Mouse (Mus musculus) megakaryocyte, embryonic 14.5 days (primary cell): ENCODE results near the gene Hspb7. TPM values are rescaled to one million over a fixed set of nuclear protein-coding genes. Genes with fewer than 3 reads are reported as not detected.

Experiments
- H3K27me3 ChIP-seq: replicated peaks from 2 replicates; pipeline ENCODE3; 2012; ENCODE audit warnings: inconsistent platforms
- H3K36me3 ChIP-seq: replicated peaks from 2 replicates; pipeline ENCODE3; 2012; ENCODE audit warnings: low read length, inconsistent platforms, mixed read lengths
- H3K4me1 ChIP-seq: 2 replicates; pipeline ENCODE4 v1.6.1; 2012; ENCODE audit warnings: inconsistent platforms
- H3K4me3 ChIP-seq: replicated peaks from 2 replicates; pipeline ENCODE3; 2012; ENCODE audit warnings: moderate library complexity, mild to moderate bottlenecking, inconsistent platforms
- H3K9me3 ChIP-seq: 2 replicates; pipeline ENCODE4 v1.6.1; 2012; ENCODE audit warnings: inconsistent platforms
- FLI1 ChIP-seq: IDR thresholded peaks from 2 replicates; pipeline ENCODE4 v1.6.1; 2012; ENCODE audit warnings: low read length, inconsistent platforms, mixed read lengths
- GATA1 ChIP-seq: IDR thresholded peaks from 3 replicates; pipeline ENCODE4 v1.6.1; 2012; ENCODE audit warnings: mixed read lengths, low read length, inconsistent platforms, borderline replicate concordance
- polyA plus RNA-seq: library from polyadenylated mRNA; stranded (reverse); fragments of >175 nt; gene quantifications from 2 replicates; pipeline ENCODE4 v1.2.3, GENCODE M21; 2012; ENCODE audit warnings: low replicate concordance; ENCODE audit not compliant: insufficient read depth

Gene Hspb7
- polyA plus RNA-seq, 1 experiment = not detected

DNA sequence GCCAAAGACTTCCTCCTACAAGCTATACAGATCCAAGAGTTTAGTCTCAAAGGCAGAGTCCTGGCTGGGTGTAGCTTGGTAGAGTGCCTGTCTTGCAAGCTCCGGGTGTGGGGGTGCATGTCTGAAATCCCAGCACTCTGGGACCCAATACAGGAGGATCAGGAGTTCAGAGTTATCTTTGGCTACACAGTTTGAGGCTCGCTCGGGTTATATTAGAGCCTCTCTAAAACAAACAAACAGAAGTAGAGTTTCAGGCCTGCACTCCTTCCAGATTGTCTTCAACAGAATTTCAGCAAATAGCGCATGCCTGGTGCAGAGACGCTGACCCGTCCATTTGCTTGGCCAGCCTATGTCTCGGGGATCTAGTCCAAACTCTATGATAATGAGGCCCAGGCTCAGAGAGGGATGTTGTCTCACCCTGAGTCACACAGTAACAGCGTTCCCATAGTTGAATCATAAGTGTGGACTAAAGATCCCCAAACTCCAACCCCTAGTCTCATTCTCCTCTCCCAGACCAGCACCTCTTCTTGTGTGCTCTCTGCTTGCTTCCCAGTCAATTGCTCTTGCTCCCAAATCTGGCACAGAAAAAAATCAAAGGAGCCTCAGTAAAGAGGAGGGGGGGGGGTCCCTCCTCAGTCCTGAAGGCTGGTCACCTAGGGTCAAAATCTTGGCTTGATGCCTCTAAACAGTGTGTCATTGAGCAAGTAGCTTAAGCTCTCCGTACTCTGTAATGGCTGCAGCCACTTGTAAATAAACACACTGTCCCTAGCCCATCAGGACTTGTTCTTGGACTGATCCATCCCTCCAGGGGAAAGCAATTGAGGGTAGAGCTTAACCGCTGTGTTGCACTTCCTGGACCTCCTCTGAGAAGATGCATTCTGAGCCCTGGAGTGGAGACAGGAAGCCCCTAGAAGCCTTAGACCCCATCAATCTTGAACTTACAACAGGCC lies 6.5 kb downstream of the Hspb7 start:
- Histone ChIP-seq H3K36me3 (no peaks in the 10 kb centered on the region), H3K9me3 (no peaks in the 10 kb centered on the region), H3K27me3 (peaks cover 68% of the 10 kb centered on the region), H3K4me3 (no peak overlapping the region), H3K4me1 (peaks cover 25% of the 10 kb centered on the region)
- TF ChIP-seq GATA1 (no peak), FLI1 (no peak)

DNA sequence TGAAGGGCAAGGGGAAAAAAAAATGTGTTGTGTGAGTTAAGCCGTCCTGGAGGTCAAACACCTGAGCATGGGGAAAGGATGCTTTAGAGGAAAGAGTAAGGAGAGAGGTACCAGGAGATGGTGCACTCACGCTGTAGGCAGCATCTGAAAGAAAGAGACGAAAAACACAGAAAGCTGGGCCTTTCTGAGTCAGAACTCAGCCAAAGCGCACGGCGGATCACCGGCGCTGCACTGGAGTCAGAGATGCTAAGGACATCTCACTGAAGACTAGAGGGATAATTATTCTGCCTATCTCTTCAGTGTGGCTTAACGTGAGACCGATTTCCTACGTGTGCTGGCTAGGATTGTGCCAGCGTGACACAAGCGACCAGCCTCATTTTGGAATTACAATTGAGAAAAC lies 7.3 kb downstream of the Hspb7 start:
- Histone ChIP-seq H3K9me3 (no peaks in the 10 kb centered on the region), H3K4me1 (peaks cover 25% of the 10 kb centered on the region), H3K27me3 (peaks cover 60% of the 10 kb centered on the region), H3K4me3 (no peak overlapping the region), H3K36me3 (no peaks in the 10 kb centered on the region)
- TF ChIP-seq GATA1 (no peak), FLI1 (no peak)

DNA sequence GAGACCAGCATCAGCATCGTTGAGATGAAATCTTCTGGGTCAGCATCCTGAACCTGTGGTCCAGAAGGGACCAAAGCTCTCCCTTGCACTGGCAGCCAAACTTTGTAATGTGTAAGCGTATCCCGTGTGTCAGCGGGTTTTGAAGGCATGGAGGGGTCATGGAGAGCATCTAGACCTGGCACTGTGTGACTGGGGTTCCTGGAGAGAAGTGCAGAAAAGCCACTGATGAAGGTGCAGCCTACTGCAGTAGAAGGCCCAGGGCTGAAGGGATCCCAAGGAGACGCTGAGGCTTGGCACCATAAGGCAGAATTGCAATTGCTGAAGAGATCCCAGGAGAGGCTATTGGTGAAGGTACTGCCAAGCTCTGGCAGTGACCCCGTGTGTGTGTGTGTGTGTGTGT lies 8.8 kb downstream of the Hspb7 start:
- peaks cover 25% of the 10 kb centered on the region for H3K4me1 ChIP-seq
- H3K9me3 ChIP-seq = no peaks in the 10 kb centered on the region
- peaks cover 52% of the 10 kb centered on the region for H3K27me3 ChIP-seq
- H3K36me3 ChIP-seq = no peaks in the 10 kb centered on the region
- TF ChIP-seq GATA1 (no peak), FLI1 (no peak)
- no peak overlapping the region for H3K4me3 ChIP-seq

DNA sequence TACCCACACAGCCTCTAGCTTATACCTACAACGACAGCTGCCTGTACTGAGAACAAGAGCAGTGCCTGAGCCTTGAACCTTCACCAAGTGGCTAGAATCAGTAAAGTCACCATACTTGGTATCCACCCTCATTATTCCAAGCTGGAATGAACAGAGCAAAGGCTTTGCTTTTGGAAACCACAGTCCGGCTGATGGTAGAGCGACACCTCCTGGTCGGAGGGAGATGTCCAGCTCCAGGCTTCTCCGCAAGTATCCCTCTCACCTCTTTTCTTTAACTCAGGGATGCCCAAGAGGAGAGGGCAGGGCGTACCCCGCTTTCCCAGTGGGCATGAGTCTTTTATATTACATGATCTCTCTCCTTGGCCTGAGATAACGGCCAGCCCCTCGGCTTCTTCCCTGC lies 9.3 kb downstream of the Hspb7 start:
- Histone ChIP-seq H3K27me3 (peaks cover 48% of the 10 kb centered on the region), H3K4me1 (peaks cover 25% of the 10 kb centered on the region), H3K9me3 (no peaks in the 10 kb centered on the region), H3K36me3 (no peaks in the 10 kb centered on the region), H3K4me3 (no peak overlapping the region)
- no peak for TF ChIP-seq FLI1
- TF ChIP-seq GATA1 = no peak

DNA sequence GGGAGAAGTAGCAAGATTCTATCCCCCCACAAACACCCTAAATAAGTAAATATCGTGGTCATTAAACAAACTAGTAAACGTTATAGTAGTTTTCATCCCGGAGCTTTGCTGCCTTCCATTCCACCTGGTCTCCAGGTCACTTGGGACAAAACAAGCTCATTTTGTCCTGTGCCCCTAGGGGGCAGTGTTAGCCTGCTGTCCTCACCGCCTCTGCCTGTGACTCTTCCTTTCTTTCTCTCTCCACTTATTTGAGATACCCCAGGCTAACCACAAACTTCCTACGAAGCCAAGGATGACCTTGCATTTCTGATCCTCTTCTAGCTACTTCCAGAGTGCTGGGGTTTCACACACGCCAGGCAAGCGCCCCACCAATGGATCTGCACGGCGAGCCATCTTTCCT lies 10.4 kb downstream of the Hspb7 start:
- Histone ChIP-seq H3K27me3 (peaks cover 37% of the 10 kb centered on the region), H3K9me3 (no peaks in the 10 kb centered on the region), H3K4me3 (peak overlapping the region; percentile 87), H3K4me1 (peaks cover 19% of the 10 kb centered on the region), H3K36me3 (no peaks in the 10 kb centered on the region)
- TF ChIP-seq GATA1 (no peak), FLI1 (no peak)

DNA sequence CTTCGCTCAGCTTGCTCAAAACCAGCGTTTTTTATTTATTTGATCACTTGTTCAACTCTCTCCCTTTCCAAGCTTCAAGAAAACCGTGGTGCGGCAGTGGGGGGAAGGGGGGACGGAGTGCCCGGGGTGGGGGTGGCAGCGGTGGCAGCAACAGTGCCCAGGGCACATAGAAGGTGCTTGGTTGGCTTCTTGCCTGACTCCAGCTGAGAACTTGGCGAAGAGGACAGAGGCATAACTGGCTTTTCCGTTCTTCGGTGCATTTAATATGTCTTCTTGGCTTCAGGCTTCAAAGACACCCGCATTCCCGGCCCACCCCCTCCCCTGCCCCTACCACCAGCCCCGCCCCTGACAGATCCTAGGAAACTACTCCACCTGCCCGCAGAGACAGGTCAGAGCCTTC lies 12.1 kb downstream of the Hspb7 start:
- Histone ChIP-seq H3K9me3 (no peaks in the 10 kb centered on the region), H3K4me3 (no peak overlapping the region), H3K27me3 (peaks cover 20% of the 10 kb centered on the region), H3K4me1 (peaks cover 18% of the 10 kb centered on the region), H3K36me3 (no peaks in the 10 kb centered on the region)
- no peak for TF ChIP-seq FLI1
- TF ChIP-seq GATA1 = no peak

DNA sequence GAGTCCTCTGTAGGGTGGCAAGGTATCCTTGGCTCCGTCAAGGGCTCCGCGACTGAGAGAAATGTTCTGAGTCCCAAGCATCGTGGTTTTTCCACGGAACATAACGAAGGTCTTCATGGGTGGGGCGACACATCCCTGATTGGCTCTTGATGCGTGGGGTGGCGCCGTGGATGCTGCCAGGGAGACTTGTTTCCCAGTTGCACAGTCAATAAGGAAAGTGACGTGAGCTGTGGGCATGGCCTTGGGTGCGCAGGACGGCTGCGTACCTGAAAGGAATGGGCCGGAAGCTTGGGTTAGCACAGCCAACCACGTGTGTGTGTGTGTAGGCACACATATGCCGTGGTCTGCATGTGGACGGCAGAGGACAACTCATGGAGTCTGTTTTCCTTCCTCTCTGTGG lies 12.6 kb downstream of the Hspb7 start:
- Histone ChIP-seq H3K36me3 (no peaks in the 10 kb centered on the region), H3K4me3 (no peak overlapping the region), H3K27me3 (peaks cover 16% of the 10 kb centered on the region), H3K4me1 (peaks cover 18% of the 10 kb centered on the region), H3K9me3 (no peaks in the 10 kb centered on the region)
- TF ChIP-seq GATA1 (no peak), FLI1 (no peak)

DNA sequence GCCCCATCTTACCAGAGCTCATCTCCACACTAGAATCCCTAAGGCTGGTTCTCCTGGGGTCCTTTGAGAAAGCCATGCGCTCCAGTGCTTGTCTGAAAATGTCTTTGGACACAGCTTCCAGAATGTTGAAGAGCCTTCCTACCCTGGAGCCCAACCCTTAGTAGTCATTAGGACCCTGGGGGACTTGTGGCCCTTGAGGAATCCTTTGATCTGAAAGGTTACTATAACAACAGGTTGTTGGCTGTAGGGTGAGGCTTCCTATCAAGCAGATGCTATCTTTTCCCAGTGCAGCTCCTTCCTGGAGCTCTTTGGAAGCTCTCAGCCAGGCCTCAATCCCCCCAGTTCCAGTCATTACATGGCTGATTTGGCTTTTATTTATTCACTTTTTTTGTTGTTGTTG lies 15.4 kb downstream of the Hspb7 start, which contains the start of gene Srarp:
Gene Srarp, minus strand, starts transcription at position 132 of the 400 bp plus-strand sequence.
- Histone ChIP-seq H3K27me3 (peaks cover 7% of the 10 kb centered on the region), H3K4me3 (no peak within 1 kb of the TSS)

DNA sequence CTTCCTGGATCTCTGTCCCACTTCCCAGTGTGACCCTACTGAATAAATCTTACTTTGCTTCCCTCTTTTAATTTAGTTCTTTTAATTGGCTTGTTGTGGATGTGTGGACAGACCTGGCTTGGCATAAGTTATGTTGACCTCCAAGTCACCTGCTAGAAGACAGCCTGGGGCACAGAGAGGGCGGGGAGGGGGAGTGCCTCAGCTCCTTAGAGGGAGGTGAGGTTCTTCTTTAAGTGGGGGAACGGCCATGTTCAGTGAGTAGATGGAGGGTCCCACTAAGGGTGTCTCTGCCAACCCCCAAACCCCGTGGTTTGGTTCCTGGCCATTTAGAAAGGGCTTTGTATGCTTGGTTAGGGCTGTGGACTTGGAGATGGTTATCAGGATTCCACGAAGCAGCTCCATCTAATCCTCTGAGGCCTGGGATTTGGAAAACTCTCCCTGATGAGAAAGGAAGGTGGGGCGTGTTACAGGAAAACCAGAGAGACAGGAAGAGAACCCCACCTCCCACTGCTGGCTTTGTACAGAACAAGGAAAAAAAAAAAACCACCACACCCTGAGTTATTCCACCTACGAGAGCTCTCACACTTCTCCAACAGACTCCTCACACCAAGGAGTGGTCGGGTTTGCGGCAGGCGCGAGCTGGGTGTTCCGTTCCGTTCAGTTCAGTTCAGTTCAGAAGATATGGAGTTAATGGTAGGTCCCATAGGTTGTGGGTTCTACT lies 18.7 kb downstream of the Hspb7 start:
- Histone ChIP-seq H3K36me3 (no peaks in the 10 kb centered on the region), H3K4me3 (no peak overlapping the region), H3K27me3 (no peaks in the 10 kb centered on the region), H3K9me3 (no peaks in the 10 kb centered on the region), H3K4me1 (peaks cover 12% of the 10 kb centered on the region)
- TF ChIP-seq FLI1 = no peak
- no peak for TF ChIP-seq GATA1

More for the DNA sequence above, 15.4 kb downstream of the Hspb7 start, which contains the start of gene Srarp:
- no peaks in the 10 kb centered on the region for H3K36me3 ChIP-seq
- TF ChIP-seq GATA1 (no peak), FLI1 (no peak)
- H3K9me3 ChIP-seq = no peaks in the 10 kb centered on the region
- H3K4me1 ChIP-seq = peaks cover 11% of the 10 kb centered on the region

DNA sequence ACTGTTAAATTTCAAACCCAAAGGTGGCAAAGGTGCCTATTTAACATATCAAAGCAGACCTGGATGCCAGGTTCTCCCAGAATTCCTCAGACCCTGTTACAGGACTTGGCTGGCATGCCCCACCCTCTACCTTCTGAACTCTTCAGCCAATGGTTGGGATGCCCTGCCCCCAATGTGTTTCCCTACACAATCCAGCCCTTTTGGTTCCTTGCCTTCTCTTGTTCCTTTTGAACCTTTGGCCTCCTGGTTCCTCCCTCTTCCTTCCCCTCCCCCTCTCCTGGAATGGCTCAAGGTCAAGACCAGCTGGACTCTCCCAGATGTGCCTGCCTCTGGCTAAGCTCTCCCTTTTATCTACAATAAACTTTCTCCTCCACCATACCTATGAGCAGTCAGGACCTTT lies 20.3 kb downstream of the Hspb7 start:
- H3K4me1 ChIP-seq = peaks cover 21% of the 10 kb centered on the region
- no peak for TF ChIP-seq GATA1
- TF ChIP-seq FLI1 = no peak
- H3K27me3 ChIP-seq = no peaks in the 10 kb centered on the region
- no peak overlapping the region for H3K4me3 ChIP-seq
- H3K9me3 ChIP-seq = no peaks in the 10 kb centered on the region
- no peaks in the 10 kb centered on the region for H3K36me3 ChIP-seq
